Mouse (Mus musculus) stomach, postnatal 0 days (tissue): ENCODE measurements around the gene Dhx32. TPM values are rescaled to one million over a fixed set of nuclear protein-coding genes. Genes with fewer than 3 reads are reported as not detected.

Source experiments
- ATAC-seq: fragments of 200-750 bp; cut with Nextera tagmentation; 2 replicates; pipeline ENCODE4 v1.8.0; 2017; ENCODE audit not compliant: low FRiP score, low TSS enrichment
- DNase-seq: peaks from one replicate; pipeline ENCODE4 v3.0.0-alpha.2; 2016; ENCODE audit warnings: low spot score
- H3K27ac ChIP-seq: fragments of 300-500 bp; sonication (generic); replicated peaks from 2 replicates; pipeline ENCODE4 v1.5.1; 2014; ENCODE audit warnings: mild to moderate bottlenecking, control low read depth
- H3K27me3 ChIP-seq: fragments of 300-500 bp; sonication (generic); 2 replicates; pipeline ENCODE4 v1.6.1; 2014; ENCODE audit warnings: low read length; ENCODE audit not compliant: control insufficient read depth, insufficient read depth
- H3K36me3 ChIP-seq: fragments of 300-500 bp; sonication (generic); 2 replicates; pipeline ENCODE4 v1.6.1; 2014; ENCODE audit warnings: low read length, mixed read lengths; ENCODE audit not compliant: control insufficient read depth, insufficient read depth
- H3K4me1 ChIP-seq: fragments of 300-500 bp; sonication (generic); replicated peaks from 2 replicates; pipeline ENCODE4 v1.6.1; 2014; ENCODE audit warnings: antibody characterized with exemption; ENCODE audit not compliant: control insufficient read depth, insufficient read depth
- H3K4me2 ChIP-seq: fragments of 300-500 bp; sonication (generic); replicated peaks from 2 replicates; pipeline ENCODE4 v1.6.1; 2014; ENCODE audit warnings: low read depth, mild to moderate bottlenecking, control low read depth, moderate library complexity
- H3K4me3 ChIP-seq: fragments of 300-500 bp; sonication (generic); 2 replicates; pipeline ENCODE4 v1.5.1; 2014; ENCODE audit warnings: low read depth, low read length, control low read depth
- H3K9ac ChIP-seq: fragments of 300-500 bp; sonication (generic); 2 replicates; pipeline ENCODE4 v1.6.1; 2014; ENCODE audit warnings: mild to moderate bottlenecking, low read length, control low read depth, mixed read lengths
- H3K9me3 ChIP-seq: fragments of 300-500 bp; sonication (generic); 2 replicates; pipeline ENCODE4 v1.6.1; 2016; ENCODE audit warnings: low read length; ENCODE audit not compliant: control insufficient read depth
- CTCF ChIP-seq: IDR thresholded peaks from 2 replicates; pipeline ENCODE4 v1.5.1; 2016; ENCODE audit warnings: antibody characterized with exemption, low read depth, mild to moderate bottlenecking, moderate library complexity
- EP300 ChIP-seq: optimal IDR thresholded peaks from 2 replicates; pipeline ENCODE3; 2016; ENCODE audit warnings: antibody characterized with exemption
- WGBS: fragments of 180-500 bp; shearing (Covaris S2); extraction: QIAGEN DNeasy Blood & Tissue Kit; methylation state at CpG from one replicate; pipeline ENCODE4 v1.1.7; 2014; 5-methylcytosine and 5-hydroxymethylcytosine counted together
- polyA plus RNA-seq: library from polyadenylated mRNA; unstranded; fragments of >200 nt; fragmentation: Nextera tagmentation; extraction: Ambion mirVana; gene quantifications from 2 replicates; pipeline ENCODE4 v1.2.1, GENCODE M21; 2015

Gene Dhx32
- polyA plus RNA-seq, 1 experiment from 2014 or later = 57.6 TPM

DNA sequence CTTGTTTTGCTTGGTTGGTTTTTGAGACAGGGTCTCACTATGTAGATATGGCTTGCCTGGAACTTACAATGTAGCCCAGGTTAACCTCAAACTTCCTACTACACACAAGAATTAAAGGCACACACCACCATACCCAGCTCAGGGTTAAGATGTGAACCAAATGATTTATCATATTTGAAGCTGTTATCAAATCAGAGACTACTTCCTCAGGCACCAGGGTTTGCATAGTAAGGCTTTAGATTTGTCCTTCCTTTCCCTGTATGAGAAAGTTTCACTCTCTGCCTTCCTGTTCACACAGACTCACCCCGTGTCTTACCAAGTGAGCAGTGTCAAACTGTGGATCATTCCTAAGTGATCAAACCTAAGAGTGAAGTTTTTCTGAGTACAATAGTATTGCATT, 38.3 kb downstream of the Dhx32 start:
- DNase-seq = no peak

DNA sequence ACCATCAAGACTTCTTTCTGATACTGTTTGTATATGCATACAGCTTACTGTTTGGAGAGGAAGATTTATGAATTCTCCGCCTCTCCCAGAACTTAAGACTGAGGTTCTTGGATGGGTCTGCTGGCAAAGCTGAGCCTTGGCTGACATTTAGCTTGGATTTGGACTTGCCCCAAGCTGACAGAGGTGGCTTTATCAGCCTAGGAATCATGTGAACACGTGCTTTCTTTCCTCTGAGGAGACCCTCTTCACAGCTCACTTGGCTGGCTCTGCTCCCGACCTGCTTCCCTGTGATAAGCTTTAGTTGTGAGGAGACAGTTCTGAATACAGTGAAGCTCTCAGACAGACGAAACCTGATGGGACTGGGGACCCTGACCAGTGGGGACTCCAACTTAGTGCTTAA, 38.9 kb downstream of the Dhx32 start:
- no peak overlapping the region for H3K9ac ChIP-seq
- no peaks in the 10 kb centered on the region; the same call in 1 of the 2 replicates for H3K36me3 ChIP-seq
- no peak overlapping the region for H3K4me3 ChIP-seq
- no peaks in the 10 kb centered on the region for H3K27me3 ChIP-seq
- no peaks in the 10 kb centered on the region for H3K9me3 ChIP-seq
- no peak overlapping the region for H3K27ac ChIP-seq
- DNase-seq = no peak
- ATAC-seq = no peak
- 41% methylated on average over 4 of the region's 4 CpGs for WGBS
- H3K4me2 ChIP-seq = no peak overlapping the region
- H3K4me1 ChIP-seq = 0 out of 2 replicates have a peak, but pooled peaks cover 2% of the 10 kb centered on the region
- TF ChIP-seq CTCF (no peak), EP300 (no peak)

More for the DNA sequence above, 38.3 kb downstream of the Dhx32 start:
- no peaks in the 10 kb centered on the region for H3K27me3 ChIP-seq
- TF ChIP-seq CTCF (no peak), EP300 (no peak)
- H3K36me3 ChIP-seq = no peaks in the 10 kb centered on the region; the same call in 1 of the 2 replicates
- WGBS = 64% methylated on average over 1 of the region's 1 CpGs
- H3K4me1 ChIP-seq = 0 out of 2 replicates have a peak, but pooled peaks cover 2% of the 10 kb centered on the region
- ATAC-seq = no peak
- H3K4me2 ChIP-seq = no peak overlapping the region
- no peak overlapping the region for H3K9ac ChIP-seq
- no peak overlapping the region for H3K4me3 ChIP-seq
- peak overlapping the region; percentile 24; the same call in 1 of the 2 replicates for H3K27ac ChIP-seq
- H3K9me3 ChIP-seq = no peaks in the 10 kb centered on the region

DNA sequence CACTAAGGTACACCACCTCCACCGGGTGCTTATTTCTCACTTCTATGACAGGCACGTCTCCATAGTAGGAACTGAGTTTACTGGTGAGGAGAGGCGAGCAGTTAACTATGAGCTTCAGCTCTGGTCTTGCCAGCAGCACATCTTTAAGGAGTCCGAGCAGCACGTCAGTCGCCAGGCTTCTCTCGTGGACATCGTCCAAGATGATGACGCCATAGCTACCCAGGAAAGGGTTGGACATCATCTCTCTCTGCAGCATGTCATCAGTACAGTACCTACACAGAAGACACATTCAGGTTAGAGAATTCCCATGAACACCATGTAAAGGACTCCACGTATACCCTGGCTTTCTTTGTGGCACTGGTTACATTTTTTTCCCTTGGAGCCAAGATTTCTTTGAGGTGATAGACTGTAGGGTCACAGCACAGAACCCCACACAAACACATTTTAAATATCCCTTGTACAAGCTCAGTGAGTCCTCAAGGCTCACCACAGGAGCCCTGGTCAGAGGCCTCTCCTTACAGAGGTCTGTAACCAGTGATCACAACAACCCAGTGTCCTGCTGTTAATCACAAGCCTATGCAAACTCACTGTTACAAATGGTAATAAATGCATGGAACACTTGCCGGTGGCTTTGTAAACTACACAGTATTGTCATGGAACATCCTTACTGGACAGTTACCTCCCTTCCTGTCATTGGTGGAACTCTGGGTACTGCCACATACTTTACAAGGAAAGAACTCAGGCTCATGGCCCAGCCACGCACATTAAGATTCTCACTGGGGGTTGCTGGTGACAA, 39.8 kb downstream of the Dhx32 start:
- H3K4me3 ChIP-seq = no peak overlapping the region
- TF ChIP-seq EP300 (no peak), CTCF (no peak)
- no peaks in the 10 kb centered on the region for H3K9me3 ChIP-seq
- DNase-seq = no peak
- no peaks in the 10 kb centered on the region for H3K27me3 ChIP-seq
- no peak overlapping the region for H3K4me2 ChIP-seq
- H3K9ac ChIP-seq = no peak overlapping the region
- no peak overlapping the region for H3K27ac ChIP-seq
- ATAC-seq = no peak
- H3K4me1 ChIP-seq = 0 out of 2 replicates have a peak, but pooled peaks cover 2% of the 10 kb centered on the region
- WGBS = 91% methylated on average over 12 of the region's 12 CpGs
- H3K36me3 ChIP-seq = no peaks in the 10 kb centered on the region; the same call in 1 of the 2 replicates

DNA sequence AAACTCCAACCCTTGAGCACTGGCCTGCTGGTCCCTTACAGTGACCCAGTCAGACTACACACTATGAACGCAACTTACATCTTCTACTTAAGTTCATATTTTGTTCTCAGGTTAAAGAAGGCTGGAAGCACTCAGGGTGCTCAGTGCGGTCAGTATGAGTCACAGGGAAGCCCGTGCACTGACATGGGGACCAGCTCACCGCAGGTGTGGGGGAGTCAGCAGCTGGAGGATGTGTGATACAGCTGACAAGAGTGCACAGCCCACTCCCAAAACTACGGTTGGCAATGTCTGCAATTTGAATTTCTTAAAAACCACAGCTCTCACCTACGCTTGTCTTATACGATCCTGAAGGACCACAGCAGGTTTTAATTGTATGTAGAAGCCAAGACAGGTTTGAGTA, 42.0 kb downstream of the Dhx32 start:
- no peaks in the 10 kb centered on the region; the same call in 1 of the 2 replicates for H3K36me3 ChIP-seq
- H3K4me2 ChIP-seq = no peak overlapping the region
- TF ChIP-seq EP300 (no peak), CTCF (no peak)
- no peaks in the 10 kb centered on the region for H3K9me3 ChIP-seq
- no peak overlapping the region for H3K4me3 ChIP-seq
- ATAC-seq = no peak
- WGBS = 82% methylated on average over 7 of the region's 7 CpGs
- no peaks in the 10 kb centered on the region for H3K27me3 ChIP-seq
- no peak overlapping the region for H3K27ac ChIP-seq
- H3K4me1 ChIP-seq = 0 out of 2 replicates have a peak, but pooled peaks cover 2% of the 10 kb centered on the region
- no peak for DNase-seq
- no peak overlapping the region for H3K9ac ChIP-seq

DNA sequence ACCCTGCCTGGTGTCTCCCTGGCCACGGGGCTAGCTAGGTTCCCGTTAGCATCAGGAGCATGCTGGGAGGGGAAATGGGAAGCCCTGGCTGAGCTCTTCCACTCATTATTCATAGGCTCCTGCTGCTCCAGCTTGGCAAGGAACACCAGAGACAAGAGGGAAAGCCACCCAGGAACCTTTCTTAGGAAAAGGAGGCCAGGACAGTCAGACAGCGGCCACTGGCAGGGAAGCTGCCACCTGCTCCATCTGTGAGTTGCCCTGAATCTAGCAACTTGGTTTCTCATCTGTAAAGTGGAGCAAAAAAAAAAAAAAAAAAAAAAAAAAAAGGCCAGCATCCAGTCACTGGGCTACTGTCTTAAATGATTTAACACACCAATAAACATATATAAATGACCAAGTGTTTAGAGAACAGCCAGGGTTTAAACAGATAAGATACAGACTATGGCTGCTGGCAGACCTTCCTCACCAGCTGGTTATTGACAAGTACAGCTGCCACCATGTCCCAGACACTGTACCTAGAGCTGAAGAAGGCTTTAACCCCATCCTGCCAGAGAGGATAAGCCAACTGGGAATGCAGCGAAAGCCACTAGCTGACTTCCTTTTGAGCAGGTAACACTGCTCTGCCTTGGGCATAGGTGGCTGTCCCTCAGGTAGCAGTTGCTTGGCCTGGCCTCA, 50.4 kb downstream of the Dhx32 start:
- 70% methylated on average over 4 of the region's 4 CpGs for WGBS
- peaks cover 3% of the 10 kb centered on the region; the same call in 1 of the 2 replicates for H3K36me3 ChIP-seq
- no peak for ATAC-seq
- TF ChIP-seq EP300 = no peak
- TF ChIP-seq CTCF = no peak
- no peaks in the 10 kb centered on the region for H3K9me3 ChIP-seq
- H3K27ac ChIP-seq = no peak overlapping the region
- no peak overlapping the region for H3K9ac ChIP-seq
- no peaks in the 10 kb centered on the region for H3K27me3 ChIP-seq
- H3K4me3 ChIP-seq = no peak overlapping the region
- DNase-seq = no peak
- no peak overlapping the region for H3K4me2 ChIP-seq
- H3K4me1 ChIP-seq = no peaks in the 10 kb centered on the region
